Mouse (Mus musculus): Measurements from ENCODE around the gene Tipin.

GRCm38 (mm10) chr9:64256204-64256603 lies 25.2 kb upstream of the Tipin start:
- TF ChIP-seq POLR2A (IDR thresholded peaks at IDR 0.05; ENCODE audit: extremely low read depth, insufficient read depth, low read length) (no peak), CTCF (IDR thresholded peaks at IDR 0.05; ENCODE audit: extremely low read depth, insufficient read depth, low read length) (no peak)
